Mouse (Mus musculus): ENCODE data around the gene Map1b. TPM values are rescaled to one million over a fixed set of nuclear protein-coding genes. Genes with fewer than 3 reads are reported as not detected.

Map1b gene
- total RNA-seq, 1 experiment, result 21.2 TPM

GRCm38 (mm10) chr13:99549584-99549983, 33.2 kb upstream of the Map1b start:
- H3K27ac ChIP-seq (ENCODE audit: insufficient read depth, low read depth, low read length, poor library complexity, severe bottlenecking), result no peak overlapping the region
- no peak for DNase-seq (ENCODE audit: low read depth, low spot score)
- no peak overlapping the region for H3K4me3 ChIP-seq (ENCODE audit: insufficient read depth in 1 of 2, low read depth in 1 of 2, low read length in 2 of 2, poor library complexity in 1 of 2, severe bottlenecking in 1 of 2)
- H3K4me1 ChIP-seq (ENCODE audit: control insufficient read depth in 2 of 2, insufficient read depth in 2 of 2, low read length in 2 of 2, poor library complexity in 1 of 2), result peaks cover 8 to 14% of the 10 kb centered on the region in 2 experiments; a peak in 2 of 4 replicates
- TF ChIP-seq ZC3H11A (IDR thresholded peaks at IDR 0.05; ENCODE audit: borderline replicate concordance, low read depth, low read length) (no peak), HCFC1 (IDR thresholded peaks at IDR 0.05; ENCODE audit: borderline replicate concordance, insufficient read depth, low read length) (no peak), CHD2 (IDR thresholded peaks at IDR 0.05; ENCODE audit: low read depth, low read length) (no peak), ZNF384 (IDR thresholded peaks at IDR 0.05; ENCODE audit: low read depth, low read length) (no peak), MAFK (IDR thresholded peaks at IDR 0.05; ENCODE audit: insufficient read depth, low read depth, low read length) (peak; percentile 66; the same call in 1 of the 2 replicates)
- no peak overlapping the region for H3K9ac ChIP-seq (ENCODE audit: insufficient read depth, low read depth, low read length, poor library complexity, severe bottlenecking)
- no peaks in the 10 kb centered on the region for H3K9me3 ChIP-seq (ENCODE audit: control insufficient read depth, insufficient read depth, low read depth, low read length)
- in situ Hi-C loops (cut with MboI; ENCODE audit: low sequenced_read_pairs in 2 of 2, unreplicated experiment in 2 of 2), result no loop called here
- H3K36me3 ChIP-seq (ENCODE audit: control insufficient read depth, insufficient read depth, low read length, poor library complexity, severe bottlenecking), result no peaks in the 10 kb centered on the region

GRCm38 (mm10) chr13:99546832-99547231, 30.5 kb upstream of the Map1b start:
- DNase-seq (ENCODE audit: low read depth, low spot score), result no peak
- no peak overlapping the region for H3K9ac ChIP-seq (ENCODE audit: insufficient read depth, low read depth, low read length, poor library complexity, severe bottlenecking)
- H3K36me3 ChIP-seq (ENCODE audit: control insufficient read depth, insufficient read depth, low read length, poor library complexity, severe bottlenecking), result no peaks in the 10 kb centered on the region
- H3K27ac ChIP-seq (ENCODE audit: insufficient read depth, low read depth, low read length, poor library complexity, severe bottlenecking), result no peak overlapping the region
- H3K4me3 ChIP-seq (ENCODE audit: insufficient read depth in 1 of 2, low read depth in 1 of 2, low read length in 2 of 2, poor library complexity in 1 of 2, severe bottlenecking in 1 of 2), result no peak overlapping the region
- peaks cover 8 to 9% of the 10 kb centered on the region in 2 experiments; a peak in 2 of 4 replicates for H3K4me1 ChIP-seq (ENCODE audit: control insufficient read depth in 2 of 2, insufficient read depth in 2 of 2, low read length in 2 of 2, poor library complexity in 1 of 2)
- TF ChIP-seq ZNF384 (IDR thresholded peaks at IDR 0.05; ENCODE audit: low read depth, low read length) (no peak), HCFC1 (IDR thresholded peaks at IDR 0.05; ENCODE audit: borderline replicate concordance, insufficient read depth, low read length) (no peak), ZC3H11A (IDR thresholded peaks at IDR 0.05; ENCODE audit: borderline replicate concordance, low read depth, low read length) (no peak), MAFK (IDR thresholded peaks at IDR 0.05; ENCODE audit: insufficient read depth, low read depth, low read length) (no peak), CHD2 (IDR thresholded peaks at IDR 0.05; ENCODE audit: low read depth, low read length) (no peak)
- in situ Hi-C loops (cut with MboI; ENCODE audit: low sequenced_read_pairs in 2 of 2, unreplicated experiment in 2 of 2), result no loop called here
- no peaks in the 10 kb centered on the region for H3K9me3 ChIP-seq (ENCODE audit: control insufficient read depth, insufficient read depth, low read depth, low read length)

- H3K4me3 ChIP-seq (ENCODE audit: insufficient read depth in 1 of 2, low read depth in 1 of 2, low read length in 2 of 2, poor library complexity in 1 of 2, severe bottlenecking in 1 of 2), result no peak overlapping the region
- in situ Hi-C loops (cut with MboI; ENCODE audit: low sequenced_read_pairs in 2 of 2, unreplicated experiment in 2 of 2), result no loop called here
- H3K36me3 ChIP-seq (ENCODE audit: control insufficient read depth, insufficient read depth, low read length, poor library complexity, severe bottlenecking), result no peaks in the 10 kb centered on the region
- no peaks in the 10 kb centered on the region for H3K9me3 ChIP-seq (ENCODE audit: control insufficient read depth, insufficient read depth, low read depth, low read length)
- DNase-seq (ENCODE audit: low read depth, low spot score), result no peak
- no peak overlapping the region for H3K9ac ChIP-seq (ENCODE audit: insufficient read depth, low read depth, low read length, poor library complexity, severe bottlenecking)
- no peak overlapping the region for H3K27ac ChIP-seq (ENCODE audit: insufficient read depth, low read depth, low read length, poor library complexity, severe bottlenecking)
- TF ChIP-seq HCFC1 (IDR thresholded peaks at IDR 0.05; ENCODE audit: borderline replicate concordance, insufficient read depth, low read length) (no peak), ZNF384 (IDR thresholded peaks at IDR 0.05; ENCODE audit: low read depth, low read length) (no peak), MAFK (IDR thresholded peaks at IDR 0.05; ENCODE audit: insufficient read depth, low read depth, low read length) (no peak), CHD2 (IDR thresholded peaks at IDR 0.05; ENCODE audit: low read depth, low read length) (no peak), ZC3H11A (IDR thresholded peaks at IDR 0.05; ENCODE audit: borderline replicate concordance, low read depth, low read length) (no peak)
- H3K4me1 ChIP-seq (ENCODE audit: control insufficient read depth in 2 of 2, insufficient read depth in 2 of 2, low read length in 2 of 2, poor library complexity in 1 of 2), result peaks cover 4 to 8% of the 10 kb centered on the region in 2 experiments; a peak in 2 of 4 replicates
Measured at GRCm38 (mm10) chr13:99545201-99545600, 28.9 kb upstream of the Map1b start.

DNA sequence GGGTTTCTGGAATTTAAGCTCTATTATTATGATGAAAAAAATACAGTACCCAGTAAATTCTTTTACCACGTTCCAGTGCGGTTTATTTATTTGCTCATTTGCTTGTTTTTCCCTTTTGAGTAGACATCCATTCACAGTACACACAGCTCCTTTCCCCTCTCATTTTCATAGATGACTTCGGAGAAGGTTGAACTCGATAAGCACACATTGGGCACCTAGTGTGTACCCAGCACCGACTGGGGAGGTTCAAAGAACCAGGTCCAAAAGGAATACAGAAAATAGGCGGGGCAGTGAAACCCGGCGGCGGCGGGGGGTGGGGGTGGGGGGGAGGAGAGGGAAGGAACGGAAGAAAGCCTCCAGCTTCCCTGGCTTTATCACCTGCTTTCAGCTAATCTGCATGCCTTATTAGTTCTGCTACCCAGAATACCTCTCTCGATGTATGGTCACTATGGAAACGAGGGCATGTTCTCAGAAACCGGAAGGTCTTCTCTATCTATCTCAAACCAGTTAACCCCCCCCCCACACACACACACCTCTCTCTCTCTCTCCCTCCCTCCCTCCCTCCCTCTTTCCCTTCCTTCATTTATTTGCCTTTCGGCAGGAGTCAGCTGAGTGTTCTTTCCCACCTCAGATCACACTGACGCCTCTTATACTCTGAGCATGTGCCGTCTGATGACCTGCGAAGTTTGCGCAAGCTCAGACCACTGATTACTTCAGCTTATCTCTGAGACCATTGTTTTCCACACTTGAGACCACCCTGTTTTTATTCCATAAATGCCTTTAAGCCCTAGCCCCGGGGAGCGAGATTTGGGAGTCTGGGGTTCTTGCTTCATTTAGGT, 25.3 kb upstream of the Map1b start:
- in situ Hi-C loops (cut with MboI; ENCODE audit: low sequenced_read_pairs in 2 of 2, unreplicated experiment in 2 of 2), result no loop called here
- Histone ChIP-seq H3K9me3 (ENCODE audit: control insufficient read depth, insufficient read depth, low read depth, low read length) (no peaks in the 10 kb centered on the region), H3K36me3 (ENCODE audit: control insufficient read depth, insufficient read depth, low read length, poor library complexity, severe bottlenecking) (no peaks in the 10 kb centered on the region), H3K27ac (ENCODE audit: insufficient read depth, low read depth, low read length, poor library complexity, severe bottlenecking) (no peak overlapping the region), H3K9ac (ENCODE audit: insufficient read depth, low read depth, low read length, poor library complexity, severe bottlenecking) (no peak overlapping the region), H3K4me3 (ENCODE audit: insufficient read depth in 1 of 2, low read depth in 1 of 2, low read length in 2 of 2, poor library complexity in 1 of 2, severe bottlenecking in 1 of 2) (no peak overlapping the region), H3K4me1 (ENCODE audit: control insufficient read depth in 2 of 2, insufficient read depth in 2 of 2, low read length in 2 of 2, poor library complexity in 1 of 2) (peaks cover 3 to 9% of the 10 kb centered on the region in 2 experiments; a peak in 1 of 4 replicates)
- TF ChIP-seq HCFC1 (IDR thresholded peaks at IDR 0.05; ENCODE audit: borderline replicate concordance, insufficient read depth, low read length) (no peak), ZNF384 (IDR thresholded peaks at IDR 0.05; ENCODE audit: low read depth, low read length) (no peak), CHD2 (IDR thresholded peaks at IDR 0.05; ENCODE audit: low read depth, low read length) (no peak), ZC3H11A (IDR thresholded peaks at IDR 0.05; ENCODE audit: borderline replicate concordance, low read depth, low read length) (no peak), MAFK (IDR thresholded peaks at IDR 0.05; ENCODE audit: insufficient read depth, low read depth, low read length) (no peak)
- no peak for DNase-seq (ENCODE audit: low read depth, low spot score)

Measured in ES-E14 (cell line).